Mouse (Mus musculus): ENCODE measurements around the gene Cd47. TPM values are rescaled to one million over a fixed set of nuclear protein-coding genes. Genes with fewer than 3 reads are reported as not detected.

Cd47 gene
- total and polyA plus RNA-seq, 2 experiments from 2014 or later = 38.9 to 235 TPM

GRCm38 (mm10) chr16:49894624-49895023, 94.3 kb downstream of the Cd47 start:
- no peaks in the 10 kb centered on the region for H3K4me1 ChIP-seq (ENCODE audit: insufficient read depth, low read length)
- H3K4me3 ChIP-seq (ENCODE audit: low read length) = no peak overlapping the region
- no peaks in the 10 kb centered on the region for H3K9me3 ChIP-seq (ENCODE audit: low read length)
- no peak overlapping the region for H3K9ac ChIP-seq (replicated peaks; ENCODE audit: low read length)
- DNase-seq (ENCODE audit: low spot score) = no peak
- no peaks in the 10 kb centered on the region for H3K27me3 ChIP-seq (ENCODE audit: insufficient read depth, low read length)
- peaks cover 6% of the 10 kb centered on the region for H3K36me3 ChIP-seq (ENCODE audit: insufficient read depth, low read length)
- H3K4me2 ChIP-seq (ENCODE audit: low read depth, low read length) = no peak overlapping the region
- ATAC-seq = no peak
- no peak overlapping the region for H3K27ac ChIP-seq
- WGBS = 73% methylated on average over 4 of the region's 4 CpGs
- TF ChIP-seq CTCF (IDR thresholded peaks at IDR 0.05; ENCODE audit: low read depth) = no peak

GRCm38 (mm10) chr16:49896132-49896531, 95.8 kb downstream of the Cd47 start:
- ATAC-seq (no peak), DNase-seq (ENCODE audit: low spot score) (no peak)
- Histone ChIP-seq H3K27ac (no peak overlapping the region), H3K9ac (replicated peaks; ENCODE audit: low read length) (no peak overlapping the region), H3K4me1 (ENCODE audit: insufficient read depth, low read length) (no peaks in the 10 kb centered on the region), H3K4me3 (ENCODE audit: low read length) (no peak overlapping the region), H3K36me3 (ENCODE audit: insufficient read depth, low read length) (peaks cover 9% of the 10 kb centered on the region), H3K27me3 (ENCODE audit: insufficient read depth, low read length) (no peaks in the 10 kb centered on the region), H3K4me2 (ENCODE audit: low read depth, low read length) (no peak overlapping the region), H3K9me3 (ENCODE audit: low read length) (no peaks in the 10 kb centered on the region)
- WGBS = 86% methylated on average over 8 of the region's 8 CpGs
- TF ChIP-seq CTCF (IDR thresholded peaks at IDR 0.05; ENCODE audit: low read depth) = no peak

- Histone ChIP-seq H3K9me3 (ENCODE audit: low read length) (no peaks in the 10 kb centered on the region), H3K27me3 (ENCODE audit: insufficient read depth, low read length) (no peaks in the 10 kb centered on the region), H3K4me2 (ENCODE audit: low read depth, low read length) (no peak overlapping the region), H3K4me1 (ENCODE audit: insufficient read depth, low read length) (no peaks in the 10 kb centered on the region), H3K27ac (no peak overlapping the region), H3K36me3 (ENCODE audit: insufficient read depth, low read length) (peaks cover 9% of the 10 kb centered on the region), H3K9ac (replicated peaks; ENCODE audit: low read length) (no peak overlapping the region), H3K4me3 (ENCODE audit: low read length) (no peak overlapping the region)
- no peak for TF ChIP-seq CTCF (IDR thresholded peaks at IDR 0.05; ENCODE audit: low read depth)
- DNase-seq (ENCODE audit: low spot score) (no peak), ATAC-seq (no peak)
Observed at GRCm38 (mm10) chr16:49901395-49901794, 101.1 kb downstream of the Cd47 start.

- Histone ChIP-seq H3K4me1 (ENCODE audit: insufficient read depth, low read length) (no peaks in the 10 kb centered on the region), H3K36me3 (ENCODE audit: insufficient read depth, low read length) (peaks cover 6% of the 10 kb centered on the region), H3K4me2 (ENCODE audit: low read depth, low read length) (no peak overlapping the region), H3K9ac (replicated peaks; ENCODE audit: low read length) (no peak overlapping the region), H3K27ac (no peak overlapping the region), H3K4me3 (ENCODE audit: low read length) (no peak overlapping the region), H3K27me3 (ENCODE audit: insufficient read depth, low read length) (no peaks in the 10 kb centered on the region), H3K9me3 (ENCODE audit: low read length) (no peaks in the 10 kb centered on the region)
- TF ChIP-seq CTCF (IDR thresholded peaks at IDR 0.05; ENCODE audit: low read depth) = no peak
- 90% methylated on average over 5 of the region's 5 CpGs for WGBS
- ATAC-seq (no peak), DNase-seq (ENCODE audit: low spot score) (no peak)
Observed at GRCm38 (mm10) chr16:49902083-49902482, 101.8 kb downstream of the Cd47 start.

- no peak for DNase-seq (ENCODE audit: low spot score)
- Histone ChIP-seq H3K9me3 (ENCODE audit: low read length) (no peaks in the 10 kb centered on the region), H3K4me3 (ENCODE audit: low read length) (no peak overlapping the region), H3K27me3 (ENCODE audit: insufficient read depth, low read length) (no peaks in the 10 kb centered on the region), H3K4me1 (ENCODE audit: insufficient read depth, low read length) (0 out of 2 replicates have a peak, but pooled peaks cover 3% of the 10 kb centered on the region), H3K4me2 (ENCODE audit: low read depth, low read length) (no peak overlapping the region), H3K36me3 (ENCODE audit: insufficient read depth, low read length) (peaks cover 3% of the 10 kb centered on the region; the same call in 1 of the 2 replicates), H3K9ac (replicated peaks; ENCODE audit: low read length) (no peak overlapping the region), H3K27ac (no peak overlapping the region)
- TF ChIP-seq CTCF (IDR thresholded peaks at IDR 0.05; ENCODE audit: low read depth) = no peak
- no peak for ATAC-seq
- 89% methylated on average over 10 of the region's 10 CpGs for WGBS
Observed at GRCm38 (mm10) chr16:49904248-49904930, 104.1 kb downstream of the Cd47 start.

- TF ChIP-seq CTCF (IDR thresholded peaks at IDR 0.05; ENCODE audit: low read depth) = no peak
- H3K36me3 ChIP-seq (ENCODE audit: insufficient read depth, low read length) = peaks cover 3% of the 10 kb centered on the region; the same call in 1 of the 2 replicates
- 0 out of 2 replicates have a peak, but pooled peaks cover 3% of the 10 kb centered on the region for H3K4me1 ChIP-seq (ENCODE audit: insufficient read depth, low read length)
- no peak overlapping the region for H3K27ac ChIP-seq
- no peak overlapping the region for H3K9ac ChIP-seq (replicated peaks; ENCODE audit: low read length)
- no peak overlapping the region for H3K4me2 ChIP-seq (ENCODE audit: low read depth, low read length)
- no peak overlapping the region for H3K4me3 ChIP-seq (ENCODE audit: low read length)
- DNase-seq (ENCODE audit: low spot score) (no peak), ATAC-seq (no peak)
- 79% methylated on average over 3 of the region's 3 CpGs for WGBS
- H3K9me3 ChIP-seq (ENCODE audit: low read length) = no peaks in the 10 kb centered on the region
- H3K27me3 ChIP-seq (ENCODE audit: insufficient read depth, low read length) = no peaks in the 10 kb centered on the region
Observed at GRCm38 (mm10) chr16:49905041-49905440, 104.7 kb downstream of the Cd47 start.

GRCm38 (mm10) chr16:49905601-49906001, 105.3 kb downstream of the Cd47 start:
- H3K27ac ChIP-seq = no peak overlapping the region; the same call in 1 of the 2 replicates
- H3K9me3 ChIP-seq (ENCODE audit: low read length) = no peaks in the 10 kb centered on the region
- no peak overlapping the region for H3K4me2 ChIP-seq (ENCODE audit: low read depth, low read length)
- no peak overlapping the region for H3K9ac ChIP-seq (replicated peaks; ENCODE audit: low read length)
- ATAC-seq = no peak
- 0 out of 2 replicates have a peak, but pooled peaks cover 3% of the 10 kb centered on the region for H3K4me1 ChIP-seq (ENCODE audit: insufficient read depth, low read length)
- no peak for TF ChIP-seq CTCF (IDR thresholded peaks at IDR 0.05; ENCODE audit: low read depth)
- 73% methylated on average over 8 of the region's 8 CpGs for WGBS
- H3K36me3 ChIP-seq (ENCODE audit: insufficient read depth, low read length) = peaks cover under 1% of the 10 kb centered on the region; the same call in 1 of the 2 replicates
- H3K27me3 ChIP-seq (ENCODE audit: insufficient read depth, low read length) = no peaks in the 10 kb centered on the region
- H3K4me3 ChIP-seq (ENCODE audit: low read length) = no peak overlapping the region
- DNase-seq (ENCODE audit: low spot score) = no peak

Data from hindbrain, postnatal 0 days (tissue).